Mouse (Mus musculus) bone marrow macrophage, adult 2 months (primary cell): ENCODE data around the gene Aipl1.

Experiments used
- CTCF ChIP-seq: IDR thresholded peaks from 2 replicates; pipeline ENCODE4 v1.5.1; 2012; ENCODE audit warnings: low read depth, mild to moderate bottlenecking, low read length, moderate library complexity
- POLR2A ChIP-seq: IDR thresholded peaks from 2 replicates; pipeline ENCODE4 v1.6.1; 2012; ENCODE audit warnings: mild to moderate bottlenecking, low read depth, low read length, borderline replicate concordance

DNA sequence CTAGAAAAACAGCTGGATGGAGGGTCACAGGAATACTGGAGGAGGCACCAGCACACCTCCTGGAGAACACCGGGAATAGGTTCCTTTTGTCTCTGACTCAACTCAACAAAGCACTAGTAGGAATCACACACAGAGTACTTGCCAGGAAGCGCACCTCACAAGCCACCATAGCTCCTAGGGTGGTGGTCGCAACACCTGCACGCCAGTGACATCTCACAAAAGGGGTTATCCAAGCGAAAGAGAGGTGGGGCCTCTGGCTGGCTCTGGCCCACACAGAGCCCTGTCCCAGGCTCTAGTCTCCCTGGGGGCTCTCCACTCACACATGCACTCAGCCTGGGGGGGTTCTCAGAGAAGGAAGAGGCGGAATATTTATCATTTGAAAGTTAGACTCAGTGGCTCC, 11.4 kb upstream of the Aipl1 start:
- TF ChIP-seq CTCF (no peak), POLR2A (no peak)
